In the genomic region with DNA sequence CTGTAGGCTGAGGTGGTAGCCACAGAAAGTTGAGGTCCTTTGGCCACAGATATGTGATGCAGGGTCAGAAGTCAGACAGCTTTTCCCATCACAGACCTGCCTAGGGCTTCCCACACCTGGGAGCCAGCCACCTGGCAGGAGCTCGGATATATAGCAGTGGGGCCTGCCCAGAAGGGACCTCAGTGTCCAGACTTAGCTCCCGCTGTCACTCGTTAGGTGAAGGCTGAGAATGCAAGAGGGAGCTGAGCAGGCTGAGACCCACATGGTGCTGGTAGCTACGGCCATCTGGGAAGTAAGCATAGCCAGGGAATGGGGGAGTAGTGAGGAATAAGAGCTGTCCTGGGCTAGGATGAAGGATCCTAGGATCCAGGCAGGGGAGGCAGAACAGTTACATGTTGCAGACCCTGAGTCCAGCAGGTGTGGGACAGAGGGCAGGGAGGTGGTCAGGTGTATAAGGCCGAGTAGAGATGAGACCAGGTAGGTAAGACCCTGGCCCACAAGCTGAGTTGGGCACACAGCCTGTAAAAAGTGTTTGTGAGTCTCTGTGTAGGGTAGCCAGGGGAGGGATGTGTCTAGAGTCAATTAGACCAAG, we compare ENCODE assay signal across 10 mouse cellular contexts. TPM values are rescaled to one million over a fixed set of nuclear protein-coding genes. Genes with fewer than 3 reads are reported as not detected.
DNase-seq lines count a peak whose midpoint lies in the region; ATAC-seq and TF ChIP-seq lines count a peak whose summit lies in the region.
"Had no signal": no experiment of that assay in that cellular context is flagged by ENCODE, and none has a peak within 500 bp of the region (broad histone marks: within the 10 kb centered on the region; RNA-seq: fewer than 3 reads in every experiment).

No protein-coding gene starts in this region.

- H3K4me1 ChIP-seq in lung, postnatal 0 days (ENCODE audit: insufficient read depth, low read depth, low read length), result peaks cover 21% of the 10 kb centered on the region; the same call in 1 of the 2 replicates
- H3K4me1 ChIP-seq in limb, embryonic 15.5 days, result peaks cover 31% of the 10 kb centered on the region
- H3K4me1 ChIP-seq in stomach, postnatal 0 days (replicated peaks; ENCODE audit: control insufficient read depth, insufficient read depth), result 0 out of 2 replicates have a peak, but pooled peaks cover 4% of the 10 kb centered on the region

- no peak overlapping the region for H3K4me3 ChIP-seq in lung, postnatal 0 days (ENCODE audit: low read depth, low read length)
- peak overlapping the region; percentile 86 for H3K4me3 ChIP-seq in limb, embryonic 15.5 days
- no peak overlapping the region; the same call in 1 of the 2 replicates for H3K4me3 ChIP-seq in stomach, postnatal 0 days (ENCODE audit: low read depth, low read length)

- TF ChIP-seq CTCF in lung, postnatal 0 days (IDR thresholded peaks at IDR 0.05), result no peak
- no peak for TF ChIP-seq CTCF in stomach, postnatal 0 days (IDR thresholded peaks at IDR 0.05; ENCODE audit: low read depth)

- 0 out of 2 replicates have a peak overlapping the region, but pooled peaks have one; percentile 26 for H3K9ac ChIP-seq in lung, postnatal 0 days (replicated peaks; ENCODE audit: low read depth)
- no peak overlapping the region; the same call in 1 of the 2 replicates for H3K9ac ChIP-seq in limb, embryonic 15.5 days
- peak overlapping the region; percentile 90 for H3K9ac ChIP-seq in stomach, postnatal 0 days (ENCODE audit: low read length)

- H3K27me3 ChIP-seq in lung, postnatal 0 days (replicated peaks; ENCODE audit: insufficient read depth, low read length), result no peaks in the 10 kb centered on the region
- H3K27me3 ChIP-seq in limb, embryonic 15.5 days, result 0 out of 2 replicates have a peak, but pooled peaks cover 3% of the 10 kb centered on the region
- H3K27me3 ChIP-seq in stomach, postnatal 0 days (ENCODE audit: control insufficient read depth, insufficient read depth, low read length), result no peaks in the 10 kb centered on the region

- DNase-seq in adrenal gland, adult 2 months, result peak; percentile 7
- DNase-seq in adrenal gland, adult 8-10 months, result no peak
- no peak for DNase-seq in lung, postnatal 0 days (ENCODE audit: low spot score)
- no peak for DNase-seq in lung, postnatal 4 days
- no peak for DNase-seq in stomach, postnatal 0 days (ENCODE audit: low spot score)
- no peak for DNase-seq in embryo, embryonic 10 days (ENCODE audit: low spot score)

- TF ChIP-seq EP300 in lung, postnatal 0 days (IDR thresholded peaks at IDR 0.05), result no peak
- no peak for TF ChIP-seq EP300 in stomach, postnatal 0 days (optimal IDR thresholded peaks at IDR 0.05)

- H3K36me3 ChIP-seq in lung, postnatal 0 days (ENCODE audit: insufficient read depth, low read length), result no peaks in the 10 kb centered on the region
- peaks cover 21% of the 10 kb centered on the region for H3K36me3 ChIP-seq in limb, embryonic 15.5 days
- no peaks in the 10 kb centered on the region for H3K36me3 ChIP-seq in stomach, postnatal 0 days (ENCODE audit: control insufficient read depth, insufficient read depth, low read length)

- peak overlapping the region; percentile 97 for H3K4me2 ChIP-seq in lung, postnatal 0 days (replicated peaks; ENCODE audit: low read depth, low read length)
- H3K4me2 ChIP-seq in limb, embryonic 15.5 days, result peak overlapping the region; percentile 86
- H3K4me2 ChIP-seq in stomach, postnatal 0 days (replicated peaks; ENCODE audit: low read depth), result peak overlapping the region; percentile 95

- H3K27ac ChIP-seq in lung, postnatal 0 days (ENCODE audit: low read length), result no peak overlapping the region
- H3K27ac ChIP-seq in limb, embryonic 15.5 days, result no peak overlapping the region
- no peak overlapping the region for H3K27ac ChIP-seq in stomach, postnatal 0 days (replicated peaks)

- 60% methylated on average over 5 of the region's 5 CpGs for whole genome bisulfite sequencing in lung, postnatal 0 days
- 54% methylated on average over 5 of the region's 5 CpGs for WGBS in limb, embryonic 15.5 days
- 57% methylated on average over 5 of the region's 5 CpGs for WGBS in stomach, postnatal 0 days

- no peaks in the 10 kb centered on the region for H3K9me3 ChIP-seq in lung, postnatal 0 days (ENCODE audit: low read length)
- no peaks in the 10 kb centered on the region for H3K9me3 ChIP-seq in limb, embryonic 15.5 days
- no peaks in the 10 kb centered on the region for H3K9me3 ChIP-seq in stomach, postnatal 0 days (ENCODE audit: control insufficient read depth, low read length)

- no peak for ATAC-seq in lung, postnatal 0 days
- ATAC-seq in limb, embryonic 15.5 days (ENCODE audit: insufficient number of reproducible peaks, low FRiP score, low TSS enrichment, low read depth), result no peak
- no peak for ATAC-seq in stomach, postnatal 0 days (ENCODE audit: low FRiP score, low TSS enrichment)
- ATAC-seq in granulocyte monocyte progenitor cell, adult 5-6 weeks (replicated peaks; ENCODE audit: poor library complexity, severe bottlenecking), result no peak

RNA-seq across cellular contexts. Expression of a gene that starts 1.4 kb away (rescaled TPM):
- total RNA-seq in adrenal gland, adult 2 months (2021), result 10 to 100 TPM; 13.1 to 14.7 TPM
- polyA plus RNA-seq in adrenal gland, adult 2 months (2012; rRNA removed), result 19.4 and 28.8 TPM in 2 replicates
- 10 to 100 TPM; 13.6 to 17.0 (median 15.1) TPM for total RNA-seq in adrenal gland, adult 8-10 months (2022)
- polyA plus RNA-seq in lung, postnatal 0 days (2015; fragmentation: Nextera tagmentation; extraction: Ambion mirVana), result 15.5 and 16.1 TPM in 2 replicates
- polyA plus RNA-seq in limb, embryonic 15.5 days (2015; fragmentation: Nextera tagmentation; extraction: Ambion mirVana), result 9.3 and 12.5 TPM in 2 replicates
- polyA plus RNA-seq in stomach, postnatal 0 days (2015; fragmentation: Nextera tagmentation; extraction: Ambion mirVana), result 7.5 and 8.5 TPM in 2 replicates
- total RNA-seq in granulocyte monocyte progenitor cell, adult 5-6 weeks (2014; fragmentation: Nextera tagmentation), result 13.3 and 25.8 TPM in 2 replicates
- total RNA-seq in granulocyte monocyte progenitor cell, adult 5-6 weeks (2017), result 7.4 and 15.0 TPM in 2 replicates

RNA-seq across cellular contexts. Expression of a gene that starts 14.7 kb away (rescaled TPM):
- 100 to 1,000 TPM; 380 to 873 TPM for total RNA-seq in adrenal gland, adult 2 months (2021)
- 1,054 and 1,398 TPM in 2 replicates for polyA plus RNA-seq in adrenal gland, adult 2 months (2012; rRNA removed)
- 1,000 to 10,000 TPM in 1 of 4 experiments, 100 to 1,000 TPM in 3; 772 to 1,010 (median 917) TPM for total RNA-seq in adrenal gland, adult 8-10 months (2022)
- polyA plus RNA-seq in lung, postnatal 0 days (2015; fragmentation: Nextera tagmentation; extraction: Ambion mirVana), result 418 and 453 TPM in 2 replicates
- polyA plus RNA-seq in limb, embryonic 15.5 days (2015; fragmentation: Nextera tagmentation; extraction: Ambion mirVana), result 429 and 600 TPM in 2 replicates
- polyA plus RNA-seq in stomach, postnatal 0 days (2015; fragmentation: Nextera tagmentation; extraction: Ambion mirVana), result 604 and 680 TPM in 2 replicates
- 3,456 and 3,912 TPM in 2 replicates for total RNA-seq in granulocyte monocyte progenitor cell, adult 5-6 weeks (2014; fragmentation: Nextera tagmentation)
- total RNA-seq in granulocyte monocyte progenitor cell, adult 5-6 weeks (2017), result 1,093 and 2,216 TPM in 2 replicates

RNA-seq across cellular contexts. Expression of a gene that starts 17.8 kb away (rescaled TPM):
- not detected for total RNA-seq in adrenal gland, adult 2 months (2021)
- not detected in 2 replicates for polyA plus RNA-seq in adrenal gland, adult 2 months (2012; rRNA removed)
- total RNA-seq in adrenal gland, adult 8-10 months (2022), result not detected
- polyA plus RNA-seq in lung, postnatal 0 days (2015; fragmentation: Nextera tagmentation; extraction: Ambion mirVana), result 0.20 and 0.46 TPM in 2 replicates
- polyA plus RNA-seq in limb, embryonic 15.5 days (2015; fragmentation: Nextera tagmentation; extraction: Ambion mirVana), result 2.0 and 2.3 TPM in 2 replicates
- 1.2 and 1.8 TPM in 2 replicates for polyA plus RNA-seq in stomach, postnatal 0 days (2015; fragmentation: Nextera tagmentation; extraction: Ambion mirVana)
- not detected in 2 replicates for total RNA-seq in granulocyte monocyte progenitor cell, adult 5-6 weeks (2014; fragmentation: Nextera tagmentation)
- not detected in 2 replicates for total RNA-seq in granulocyte monocyte progenitor cell, adult 5-6 weeks (2017)
- total RNA-seq: hematopoietic stem cell, adult 5-6 weeks; monocyte, adult 5-6 weeks had no signal

RNA-seq across cellular contexts. Expression of a gene that starts 46.2 kb away (rescaled TPM):
- 10 to 100 TPM; 30.7 to 35.0 TPM for total RNA-seq in adrenal gland, adult 2 months (2021)
- 41.7 and 48.7 TPM in 2 replicates for polyA plus RNA-seq in adrenal gland, adult 2 months (2012; rRNA removed)
- total RNA-seq in adrenal gland, adult 8-10 months (2022), result 10 to 100 TPM; 27.7 to 97.1 (median 46.8) TPM
- polyA plus RNA-seq in lung, postnatal 0 days (2015; fragmentation: Nextera tagmentation; extraction: Ambion mirVana), result 83.7 and 85.3 TPM in 2 replicates
- polyA plus RNA-seq in limb, embryonic 15.5 days (2015; fragmentation: Nextera tagmentation; extraction: Ambion mirVana), result 24.5 and 25.9 TPM in 2 replicates
- polyA plus RNA-seq in stomach, postnatal 0 days (2015; fragmentation: Nextera tagmentation; extraction: Ambion mirVana), result 29.7 and 34.9 TPM in 2 replicates
- 0.06 TPM in 1 of 2 replicates, not detected in the other for total RNA-seq in granulocyte monocyte progenitor cell, adult 5-6 weeks (2014; fragmentation: Nextera tagmentation)
- 0.05 TPM in 1 of 2 replicates, not detected in the other for total RNA-seq in granulocyte monocyte progenitor cell, adult 5-6 weeks (2017)
